Mouse (Mus musculus) CH12.LX (cell line): ENCODE data around the gene Arfgap3. TPM values are rescaled to one million over a fixed set of nuclear protein-coding genes. Genes with fewer than 3 reads are reported as not detected.
A peak's percentile ranks its signal among the peaks of the same experiment; 100 is the strongest.

Source experiments
- DNase-seq: peaks from one replicate; pipeline ENCODE4 v3.0.0-alpha.2; 2013; ENCODE audit errors: extremely low read depth
- H3K27ac ChIP-seq: 2 replicates; pipeline ENCODE4 v1.5.1; 2012; ENCODE audit warnings: low read depth, mild to moderate bottlenecking, control low read depth, moderate library complexity; ENCODE audit not compliant: insufficient read depth
- H3K27me3 ChIP-seq: replicated peaks from 2 replicates; pipeline ENCODE3; 2012; ENCODE audit warnings: inconsistent platforms
- H3K36me3 ChIP-seq, 2 experiments: replicated peaks in 1 of 2; 2 replicates each; pipeline versions ENCODE3 to v1.6.1; 2012; ENCODE audit warnings: inconsistent platforms in 1 of 2, low read length in 1 of 2, mild to moderate bottlenecking in 1 of 2, mixed read lengths in 1 of 2, moderate library complexity in 1 of 2; ENCODE audit not compliant: control insufficient read depth in 1 of 2, insufficient read depth in 1 of 2
- H3K4me1 ChIP-seq, 2 experiments: 2 replicates each; pipeline ENCODE4 v1.6.1; 2012; ENCODE audit warnings: inconsistent platforms in 1 of 2, moderate library complexity in 1 of 2; ENCODE audit not compliant: insufficient read depth in 2 of 2, control insufficient read depth in 1 of 2
- H3K4me2 ChIP-seq: 2 replicates; pipeline ENCODE4 v1.6.1; 2012; ENCODE audit warnings: low read depth, mild to moderate bottlenecking, control low read depth; ENCODE audit not compliant: poor library complexity, insufficient read depth, severe bottlenecking
- H3K4me3 ChIP-seq, 3 experiments: fragments of 150-350 bp in 1 of 3; sonication (generic) in 1 of 3; replicated peaks in 1 of 3; 2 replicates each; pipeline versions ENCODE3 to v1.5.1; 2011 to 2012; ENCODE audit warnings: low read depth in 2 of 3, low read length in 2 of 3, mild to moderate bottlenecking in 2 of 3, moderate library complexity in 2 of 3, control low read depth in 1 of 3, improper control_type of control experiment in 1 of 3, inconsistent platforms in 1 of 3, mixed read lengths in 1 of 3; ENCODE audit not compliant: poor library complexity in 1 of 3
- H3K79me2 ChIP-seq: replicated peaks from 2 replicates; pipeline ENCODE4 v1.6.1; 2012; ENCODE audit warnings: mild to moderate bottlenecking, moderate library complexity; ENCODE audit not compliant: control insufficient read depth, poor library complexity, insufficient read depth, severe bottlenecking; ENCODE audit errors: extremely low read depth
- H3K9ac ChIP-seq: 2 replicates; pipeline ENCODE4 v1.6.1; 2012; ENCODE audit warnings: low read depth, mild to moderate bottlenecking, control low read depth, moderate library complexity; ENCODE audit not compliant: insufficient read depth
- H3K9me3 ChIP-seq: replicated peaks from 2 replicates; pipeline ENCODE3; 2012; ENCODE audit warnings: low read length, inconsistent platforms, mixed read lengths
- CHD2 ChIP-seq: IDR thresholded peaks from 2 replicates; pipeline ENCODE4 v1.6.1; 2011; ENCODE audit warnings: low read length, improper control_type of control experiment
- CTCF ChIP-seq, 2 experiments: IDR thresholded peaks in 1 of 2; conservative IDR thresholded peaks in 1 of 2; 2 replicates each; pipeline ENCODE4 v1.5.1; 2011 to 2012; ENCODE audit warnings: low read depth in 2 of 2, low read length in 2 of 2, improper control_type of control experiment in 1 of 2, inconsistent platforms in 1 of 2, mild to moderate bottlenecking in 1 of 2, moderate library complexity in 1 of 2
- E2F4 ChIP-seq: IDR thresholded peaks from 2 replicates; pipeline ENCODE4 v1.6.1; 2011; ENCODE audit warnings: low read depth, low read length, improper control_type of control experiment; ENCODE audit not compliant: insufficient replicate concordance
- ELF1 ChIP-seq: IDR thresholded peaks from 2 replicates; pipeline ENCODE4 v1.6.1; 2014; ENCODE audit warnings: low read depth, mild to moderate bottlenecking, inconsistent platforms, low read length, improper control_type of control experiment
- EP300 ChIP-seq: IDR thresholded peaks from 2 replicates; pipeline ENCODE4 v1.6.1; 2011; ENCODE audit warnings: low read length, improper control_type of control experiment
- ETS1 ChIP-seq: conservative IDR thresholded peaks from 2 replicates; pipeline ENCODE4 v1.6.1; 2012; ENCODE audit warnings: low read depth, mild to moderate bottlenecking, inconsistent platforms, low read length, improper control_type of control experiment, moderate library complexity
- GABPA ChIP-seq: IDR thresholded peaks from 2 replicates; pipeline ENCODE4 v1.6.1; 2012; ENCODE audit warnings: low read depth, low read length, improper control_type of control experiment, inconsistent platforms; ENCODE audit not compliant: insufficient replicate concordance
- IRF4 ChIP-seq: IDR thresholded peaks from 2 replicates; pipeline ENCODE4 v1.6.1; 2014; ENCODE audit warnings: low read depth, mild to moderate bottlenecking, inconsistent platforms, low read length, improper control_type of control experiment
- JUND ChIP-seq: conservative IDR thresholded peaks from 2 replicates; pipeline ENCODE4 v1.6.1; 2011; ENCODE audit warnings: low read depth, low read length, improper control_type of control experiment
- KAT2A ChIP-seq: IDR thresholded peaks from 2 replicates; pipeline ENCODE4 v1.6.1; 2012; ENCODE audit warnings: low read length, improper control_type of control experiment, inconsistent platforms; ENCODE audit not compliant: insufficient replicate concordance
- MAFK ChIP-seq: IDR thresholded peaks from 2 replicates; pipeline ENCODE4 v1.6.1; 2011; ENCODE audit warnings: low read length, improper control_type of control experiment; ENCODE audit not compliant: insufficient replicate concordance
- MAX ChIP-seq: IDR thresholded peaks from 2 replicates; pipeline ENCODE4 v1.6.1; 2011; ENCODE audit warnings: low read length, improper control_type of control experiment
- MAZ ChIP-seq: IDR thresholded peaks from 2 replicates; pipeline ENCODE4 v1.6.1; 2012; ENCODE audit warnings: low read depth, mild to moderate bottlenecking, inconsistent platforms, low read length, improper control_type of control experiment, moderate library complexity
- MEF2A ChIP-seq: IDR thresholded peaks from 2 replicates; pipeline ENCODE4 v1.6.1; 2014; ENCODE audit warnings: low read depth, mild to moderate bottlenecking, inconsistent platforms, low read length, improper control_type of control experiment, borderline replicate concordance
- MYC ChIP-seq: IDR thresholded peaks from 2 replicates; pipeline ENCODE4 v1.6.1; 2011; ENCODE audit warnings: low read depth, mild to moderate bottlenecking, improper control_type of control experiment, low read length
- NELFE ChIP-seq: IDR thresholded peaks from 2 replicates; pipeline ENCODE4 v1.6.1; 2011; ENCODE audit warnings: low read depth, low read length, improper control_type of control experiment
- NRF1 ChIP-seq: IDR thresholded peaks from 2 replicates; pipeline ENCODE4 v1.6.1; 2014; ENCODE audit warnings: low read depth, mild to moderate bottlenecking, inconsistent platforms, low read length, improper control_type of control experiment, moderate library complexity
- PAX5 ChIP-seq: IDR thresholded peaks from 2 replicates; pipeline ENCODE4 v1.6.1; 2012; ENCODE audit warnings: low read length, inconsistent platforms, mixed read lengths
- RAD21 ChIP-seq: IDR thresholded peaks from 2 replicates; pipeline ENCODE4 v1.6.1; 2011; ENCODE audit warnings: low read depth, mild to moderate bottlenecking, low read length, improper control_type of control experiment, moderate library complexity
- SMC3 ChIP-seq: IDR thresholded peaks from 2 replicates; pipeline ENCODE4 v1.6.1; 2011; ENCODE audit warnings: low read depth, low read length, improper control_type of control experiment
- TBP ChIP-seq: conservative IDR thresholded peaks from 2 replicates; pipeline ENCODE4 v1.6.1; 2011; ENCODE audit warnings: low read depth, low read length, improper control_type of control experiment
- TCF12 ChIP-seq: IDR thresholded peaks from 2 replicates; pipeline ENCODE4 v1.6.1; 2014; ENCODE audit warnings: low read depth, mild to moderate bottlenecking, inconsistent platforms, low read length, improper control_type of control experiment
- UBTF ChIP-seq: IDR thresholded peaks from 2 replicates; pipeline ENCODE4 v1.6.1; 2012; ENCODE audit warnings: low read depth, mild to moderate bottlenecking, inconsistent platforms, low read length, improper control_type of control experiment, moderate library complexity
- USF2 ChIP-seq: conservative IDR thresholded peaks from 2 replicates; pipeline ENCODE4 v1.6.1; 2011; ENCODE audit warnings: low read depth, low read length, improper control_type of control experiment
- dilution Hi-C: fragments of 300-500 bp; cut with MboI; formaldehyde crosslinking; loops from 2 replicates; pipeline ENCODE4 v1.14.3; 2020; ENCODE audit warnings: low sequenced_read_pairs; ENCODE audit not compliant: extremely low pct_unique_long_range_greater_than_20kb, extremely low pct_ligation_motif_present
- in situ Hi-C: fragments of 300-500 bp; cut with MboI; formaldehyde crosslinking; loops from 3 replicates; pipeline ENCODE4 v1.14.3; 2019; ENCODE audit warnings: low sequenced_read_pairs, low pct_ligation_motif_present, low pct_unique_long_range_greater_than_20kb, mixed read lengths
- polyA plus RNA-seq: library from polyadenylated mRNA; unstranded; fragments of >175 nt; gene quantifications from 2 replicates; pipeline ENCODE4 v1.2.1, GENCODE M21; 2012; ENCODE audit warnings: low read depth; ENCODE audit not compliant: insufficient read length
- total RNA-seq, 2 experiments: library from RNA; depleted of rRNA; stranded (reverse); fragments of 300-350 nt in 1 of 2; fragments of >200 nt in 1 of 2; gene quantifications; 2 replicates each; pipeline ENCODE4 v1.2.3; 2012 to 2014

Arfgap3 gene
- total and polyA plus RNA-seq, 3 experiments, result 11.0 to 21.7 (median 20.3) TPM

GRCm38 (mm10) chr15:83332373-83332772, 17.7 kb downstream of the Arfgap3 start:
- in situ Hi-C loops (loop anchor here (5.0 kb wide), 1 partner anchor 125 kb away; no protein-coding TSS in a partner anchor), dilution Hi-C loops (no loop called here)
- Histone ChIP-seq H3K9ac (no peak overlapping the region), H3K4me1 (peaks cover 0 to 13% of the 10 kb centered on the region in 2 experiments; a peak in 2 of 4 replicates), H3K4me3 (no peak overlapping the region), H3K9me3 (no peaks in the 10 kb centered on the region), H3K36me3 (peaks cover 30 to 78% of the 10 kb centered on the region in 2 experiments), H3K79me2 (no peaks in the 10 kb centered on the region), H3K4me2 (no peak overlapping the region), H3K27ac (no peak overlapping the region), H3K27me3 (no peaks in the 10 kb centered on the region)
- TF ChIP-seq MAFK (no peak), ETS1 (no peak), GABPA (no peak), RAD21 (peak; percentile 76), SMC3 (peak; percentile 63), NRF1 (no peak), NELFE (no peak), USF2 (no peak), TCF12 (no peak), CTCF (conservative IDR thresholded peaks at IDR 0.05 in 1 of 2, IDR thresholded peaks at IDR 0.05 in 1 of 2; ENCODE audit: low read depth in 2 of 2, low read length in 2 of 2) (peak; percentile 35 to 85; a peak in 3 of 4 replicates), JUND (no peak), PAX5 (no peak), MEF2A (no peak), MAX (no peak), KAT2A (no peak)
- DNase-seq, result peak; percentile 49

- in situ Hi-C loops, result no loop called here
- H3K4me3 ChIP-seq, result no peak overlapping the region
- H3K9me3 ChIP-seq, result peaks cover 3% of the 10 kb centered on the region
- H3K27ac ChIP-seq, result no peak overlapping the region
- no peak overlapping the region for H3K9ac ChIP-seq
- no peak overlapping the region for H3K4me2 ChIP-seq
- no peaks in the 10 kb centered on the region for H3K79me2 ChIP-seq
- H3K36me3 ChIP-seq, result peaks cover 19 to 80% of the 10 kb centered on the region in 2 experiments
- dilution Hi-C loops, result no loop called here
- no peak for DNase-seq
- no peaks in the 10 kb centered on the region for H3K27me3 ChIP-seq
- peaks cover 0 to 7% of the 10 kb centered on the region in 2 experiments; a peak in 2 of 4 replicates for H3K4me1 ChIP-seq
- TF ChIP-seq ELF1, result no peak
- TF ChIP-seq USF2, result no peak
- no peak for TF ChIP-seq IRF4
- TF ChIP-seq JUND, result no peak
- no peak for TF ChIP-seq E2F4
- no peak for TF ChIP-seq TBP
- TF ChIP-seq MAX, result no peak
- no peak for TF ChIP-seq MAZ
- TF ChIP-seq UBTF, result no peak
- TF ChIP-seq CHD2, result no peak
- no peak for TF ChIP-seq SMC3
- TF ChIP-seq EP300, result no peak
- no peak for TF ChIP-seq GABPA
- no peak for TF ChIP-seq MYC
- no peak for TF ChIP-seq PAX5
Observed at GRCm38 (mm10) chr15:83328952-83329351, 21.1 kb downstream of the Arfgap3 start.
